Mouse (Mus musculus) retina, adult 2 months (tissue): ENCODE results near the gene B4galt5.

Source experiments
- DNase-seq: peaks from one replicate; pipeline ENCODE4 v3.0.0-alpha.2; 2012; ENCODE audit warnings: low read depth, low spot score

The B4galt5 gene

GRCm38 (mm10) chr2:167333450-167333849, 15.5 kb downstream of the B4galt5 start:
- DNase-seq: no peak

DNA sequence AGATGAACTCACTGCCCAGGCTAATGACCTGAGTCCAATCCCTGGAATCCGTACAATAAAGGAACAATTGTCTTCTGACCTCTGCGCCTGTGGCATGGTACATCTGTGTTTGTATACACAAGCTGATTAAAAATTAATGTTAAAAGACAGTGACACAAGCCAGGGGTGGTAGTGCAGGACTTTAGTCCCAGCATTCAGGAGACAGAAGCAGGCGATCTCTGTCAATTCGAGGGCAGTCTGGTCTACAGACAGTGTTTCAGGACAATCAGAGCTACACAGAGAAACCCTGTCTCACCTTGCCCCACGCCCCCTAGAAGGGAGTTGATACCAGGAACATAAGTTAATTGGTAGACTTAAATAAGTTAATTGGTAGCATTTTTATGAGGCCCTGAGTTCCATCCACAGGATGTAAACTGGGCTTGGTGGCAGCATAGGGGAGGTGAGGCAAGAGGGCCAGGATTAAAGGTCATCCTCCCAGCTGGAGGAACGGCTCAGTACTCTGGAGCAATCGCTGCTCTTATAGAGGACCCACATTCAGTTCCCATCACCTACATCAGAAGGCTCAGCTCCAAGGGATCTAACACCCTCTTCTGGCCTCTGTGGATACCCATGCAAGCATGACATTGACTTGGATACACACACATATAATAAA, 16.5 kb downstream of the B4galt5 start:
- DNase-seq: no peak

DNA sequence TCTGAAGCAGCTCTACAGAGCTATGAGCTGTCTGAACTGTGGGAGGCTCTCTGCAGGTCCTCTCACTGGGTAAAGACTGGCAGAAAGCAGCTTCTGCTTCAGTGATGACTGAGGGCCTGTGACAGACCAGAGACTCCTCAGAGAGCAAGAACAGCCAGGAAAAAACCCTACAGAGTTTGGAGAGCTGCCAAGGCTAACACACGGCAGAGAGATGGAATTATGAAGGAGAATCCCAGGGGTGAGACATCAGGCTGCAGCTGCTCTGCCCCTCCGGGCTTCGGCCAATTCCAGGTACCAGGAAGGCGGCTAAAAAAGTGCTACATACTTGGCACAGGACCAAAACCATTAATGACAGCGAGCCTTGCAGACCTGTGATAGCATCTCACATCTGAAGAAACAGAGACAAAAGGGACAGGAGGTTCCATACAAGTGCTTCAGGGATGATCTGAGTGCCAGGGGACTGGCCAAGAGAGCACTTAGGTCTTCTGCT, 17.5 kb downstream of the B4galt5 start:
- no peak for DNase-seq

DNA sequence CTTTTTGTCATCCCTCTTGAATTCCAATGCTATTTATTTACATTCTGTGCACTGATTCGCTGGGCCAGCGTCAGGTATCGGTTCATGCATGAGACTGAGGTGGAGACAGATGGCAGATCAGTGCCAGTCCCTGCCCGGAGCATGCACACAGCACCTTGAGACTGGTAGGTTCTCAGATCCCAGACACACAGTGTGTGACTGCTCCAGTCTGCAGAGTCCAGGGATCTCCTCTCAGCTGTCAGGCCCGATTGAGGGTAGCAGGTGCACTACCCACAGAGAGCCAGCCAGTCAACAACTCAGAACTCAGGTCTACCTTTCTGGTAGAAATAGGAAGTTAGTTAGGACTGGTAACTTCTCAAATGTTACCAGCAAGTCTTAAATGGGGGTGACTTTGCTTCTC, 18.4 kb downstream of the B4galt5 start:
- no peak for DNase-seq

GRCm38 (mm10) chr2:167329478-167330262, 19.3 kb downstream of the B4galt5 start:
- no peak for DNase-seq

- no peak for DNase-seq
Measured at GRCm38 (mm10) chr2:167328340-167328739, 20.6 kb downstream of the B4galt5 start.

DNA sequence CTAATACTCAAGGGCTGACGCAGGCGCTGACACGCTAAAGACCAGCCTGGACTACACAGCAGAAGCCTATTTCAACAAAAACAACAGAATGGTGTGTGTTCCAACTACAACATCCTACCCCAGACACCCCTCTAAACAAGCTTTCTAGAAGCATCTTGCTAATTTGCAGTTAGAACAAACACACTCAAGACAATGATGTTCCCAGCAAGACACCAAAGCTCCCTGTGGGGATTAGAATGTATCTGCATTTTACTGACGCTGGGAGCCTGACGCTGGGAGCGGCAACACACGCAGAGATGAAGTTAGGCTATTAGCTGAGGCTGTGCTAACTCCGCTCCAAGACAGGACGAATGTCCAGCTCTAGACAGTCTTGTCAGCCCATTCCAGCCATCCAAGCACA, 22.4 kb downstream of the B4galt5 start:
- DNase-seq: no peak

DNA sequence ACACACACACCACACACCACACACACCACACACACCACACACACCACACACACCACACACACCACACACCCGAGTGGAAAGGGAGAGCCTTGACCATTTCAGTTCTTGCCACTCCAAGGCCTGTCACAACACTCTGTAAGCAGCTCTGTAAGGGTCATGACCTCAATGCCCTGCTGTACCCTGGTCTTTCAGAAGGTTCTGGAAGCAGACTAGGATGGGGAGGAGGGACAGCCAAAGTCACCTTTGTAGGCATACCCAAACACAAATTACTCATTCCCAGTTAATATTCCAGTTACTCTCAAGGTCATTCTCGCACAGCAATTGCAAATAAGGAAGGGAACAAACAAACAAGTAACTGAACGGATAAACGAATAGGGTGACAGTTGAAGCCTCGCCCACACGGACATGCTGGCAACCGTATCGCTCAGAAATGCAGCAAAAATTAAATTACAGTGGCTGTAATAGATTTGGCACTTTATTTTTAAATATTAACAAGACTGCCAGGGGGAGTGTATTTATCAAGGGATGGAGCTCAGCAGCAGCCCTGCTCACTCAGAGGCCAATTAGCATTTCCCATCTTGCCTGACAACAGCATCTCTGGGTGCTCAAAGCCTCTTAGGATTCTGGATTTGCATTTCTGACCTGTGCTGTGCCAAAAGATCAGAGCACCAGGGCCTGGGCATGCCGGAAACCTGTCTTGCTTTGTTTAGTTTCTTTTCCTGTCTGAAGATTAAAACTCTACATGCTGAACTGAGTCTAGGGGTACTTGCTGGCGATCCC, 24.6 kb downstream of the B4galt5 start:
- DNase-seq: no peak

DNA sequence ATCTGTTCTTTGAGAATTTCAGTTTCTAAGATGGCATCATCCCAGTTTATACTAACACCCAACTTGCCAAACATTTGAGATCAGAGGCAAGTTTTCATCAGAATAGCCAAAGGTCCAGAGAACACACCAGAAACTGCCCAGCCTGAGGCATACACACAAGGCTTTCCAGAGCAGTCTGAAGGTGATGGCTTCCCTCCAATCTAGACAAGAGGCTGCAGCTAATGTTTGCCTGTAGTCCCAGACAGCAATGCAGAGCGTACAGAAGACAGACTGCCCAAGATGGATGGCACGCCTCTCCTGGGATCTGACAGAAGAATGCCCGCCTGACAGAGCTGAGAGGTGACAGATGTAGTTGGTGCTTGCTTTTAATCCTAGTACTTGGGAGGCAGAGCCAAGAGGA, 25.9 kb downstream of the B4galt5 start:
- no peak for DNase-seq

DNA sequence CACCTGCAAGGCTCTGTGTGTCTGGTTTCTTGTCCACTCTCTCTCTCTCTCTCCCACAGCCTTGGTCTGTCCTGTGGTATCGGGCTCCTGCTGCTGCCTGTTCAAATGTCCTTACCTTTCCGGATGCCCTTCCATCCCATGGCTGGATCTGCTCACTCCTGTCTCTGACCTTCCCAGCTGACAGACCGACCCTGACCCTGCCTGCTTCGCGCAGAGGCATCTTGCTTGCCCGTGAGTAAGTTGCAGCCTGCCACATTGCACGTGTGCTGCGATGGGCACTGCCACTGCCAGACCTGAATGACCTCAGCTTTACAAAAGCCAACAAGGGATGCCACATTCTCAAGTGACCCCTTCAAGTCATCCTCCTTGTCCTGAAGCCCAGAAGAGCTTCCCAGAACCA, 27.6 kb downstream of the B4galt5 start:
- DNase-seq: no peak

GRCm38 (mm10) chr2:167318981-167319380, 30.0 kb downstream of the B4galt5 start:
- no peak for DNase-seq

GRCm38 (mm10) chr2:167316724-167317187, 32.2 kb downstream of the B4galt5 start:
- DNase-seq: no peak

- DNase-seq: no peak
Measured at GRCm38 (mm10) chr2:167314491-167314890, 34.5 kb downstream of the B4galt5 start.

DNA sequence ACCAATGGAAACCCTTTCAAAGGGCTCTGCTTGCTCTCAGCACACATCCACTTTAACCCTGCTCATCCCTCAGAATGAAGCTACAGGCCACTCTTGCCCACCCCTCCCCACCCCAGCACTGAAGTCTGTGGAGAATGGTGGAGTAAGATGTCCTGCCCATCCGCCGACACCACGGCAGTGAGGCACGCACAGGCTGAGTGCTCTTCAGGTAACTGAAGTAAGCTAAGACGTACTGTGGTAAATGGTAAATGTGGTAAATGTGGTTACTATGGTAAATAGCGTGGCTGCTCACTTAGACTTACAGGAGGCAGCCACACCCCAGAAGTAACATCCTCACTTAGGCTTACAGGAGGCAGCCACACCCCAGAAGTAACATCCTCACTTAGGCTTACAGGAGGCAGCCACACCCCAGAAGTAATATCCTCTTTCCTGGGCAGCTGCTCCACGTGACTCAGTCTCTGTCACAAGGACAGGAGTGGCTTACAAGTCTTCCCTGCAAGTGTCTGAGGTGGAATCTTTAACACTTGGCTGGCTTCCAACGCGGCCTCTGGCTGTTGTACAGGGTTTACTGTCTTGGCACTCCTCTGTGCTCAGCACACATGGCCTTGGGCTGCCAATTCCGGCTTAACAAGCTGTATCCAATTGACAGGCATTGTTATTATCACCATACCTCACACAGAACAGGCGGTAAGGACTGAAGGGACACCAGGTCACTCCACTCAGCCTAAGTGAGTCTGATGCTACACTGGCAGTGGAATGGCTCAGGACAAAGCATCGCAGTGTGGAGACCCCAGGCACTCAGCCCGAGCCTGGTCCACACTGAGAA, 35.3 kb downstream of the B4galt5 start:
- no peak for DNase-seq

DNA sequence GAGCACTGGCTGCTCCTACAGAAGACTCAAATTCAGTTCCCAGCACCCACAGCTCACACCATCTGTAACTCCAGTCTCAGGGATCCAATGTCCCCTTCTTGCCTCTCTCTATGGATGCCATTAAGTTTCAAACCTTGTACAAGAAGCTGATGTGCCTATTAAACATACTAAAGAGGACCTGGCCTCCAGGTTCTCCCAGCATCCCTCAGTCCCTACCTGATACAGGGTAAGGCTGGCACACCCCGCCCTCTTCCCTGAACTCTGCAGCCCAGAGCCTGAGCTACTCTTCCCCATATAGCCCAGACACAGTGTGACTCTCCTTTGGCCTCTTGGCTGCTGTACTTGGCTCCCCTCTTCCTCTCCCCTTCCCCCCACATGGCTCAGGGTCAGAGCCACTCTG, 38.9 kb downstream of the B4galt5 start:
- no peak for DNase-seq

DNA sequence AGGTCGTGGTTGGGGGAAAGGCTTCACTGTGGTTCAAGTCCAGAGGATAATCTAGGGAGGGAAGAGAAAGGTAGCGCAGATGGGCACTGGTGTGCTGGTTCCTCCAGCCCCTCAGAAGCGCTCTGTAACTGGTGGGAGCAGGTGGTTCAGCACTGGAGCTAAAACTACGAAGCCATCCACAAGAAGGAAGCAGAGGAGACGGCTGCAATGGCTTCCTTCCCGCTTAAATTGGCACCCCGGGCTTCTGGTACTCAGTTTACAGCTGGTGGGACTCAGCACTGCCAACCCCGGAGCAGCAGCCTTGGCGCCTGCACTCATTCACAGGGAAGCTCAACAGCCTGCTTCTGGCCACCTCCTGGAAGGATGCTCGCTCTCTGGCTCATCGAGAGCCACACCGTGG, 39.7 kb downstream of the B4galt5 start:
- no peak for DNase-seq

DNA sequence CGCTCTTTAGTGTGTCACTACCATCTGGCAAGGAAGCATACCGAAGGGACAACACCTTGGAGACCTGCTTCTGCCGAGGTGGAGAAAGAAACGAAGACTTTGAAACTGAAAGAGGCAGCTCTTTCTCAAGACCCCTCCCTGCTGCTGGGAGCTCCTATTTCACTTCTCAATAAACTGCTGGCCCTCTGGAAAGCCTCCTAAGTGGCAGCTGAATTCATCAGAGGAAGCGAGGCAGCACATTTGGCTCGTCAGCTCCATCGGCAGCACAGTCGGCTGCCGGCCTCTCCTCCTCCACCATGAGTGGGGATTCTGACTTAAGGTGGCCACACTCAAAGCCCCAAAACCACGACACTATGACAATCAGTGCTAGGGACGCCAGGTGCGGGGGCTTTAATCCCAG, 41.3 kb downstream of the B4galt5 start:
- DNase-seq: no peak

DNA sequence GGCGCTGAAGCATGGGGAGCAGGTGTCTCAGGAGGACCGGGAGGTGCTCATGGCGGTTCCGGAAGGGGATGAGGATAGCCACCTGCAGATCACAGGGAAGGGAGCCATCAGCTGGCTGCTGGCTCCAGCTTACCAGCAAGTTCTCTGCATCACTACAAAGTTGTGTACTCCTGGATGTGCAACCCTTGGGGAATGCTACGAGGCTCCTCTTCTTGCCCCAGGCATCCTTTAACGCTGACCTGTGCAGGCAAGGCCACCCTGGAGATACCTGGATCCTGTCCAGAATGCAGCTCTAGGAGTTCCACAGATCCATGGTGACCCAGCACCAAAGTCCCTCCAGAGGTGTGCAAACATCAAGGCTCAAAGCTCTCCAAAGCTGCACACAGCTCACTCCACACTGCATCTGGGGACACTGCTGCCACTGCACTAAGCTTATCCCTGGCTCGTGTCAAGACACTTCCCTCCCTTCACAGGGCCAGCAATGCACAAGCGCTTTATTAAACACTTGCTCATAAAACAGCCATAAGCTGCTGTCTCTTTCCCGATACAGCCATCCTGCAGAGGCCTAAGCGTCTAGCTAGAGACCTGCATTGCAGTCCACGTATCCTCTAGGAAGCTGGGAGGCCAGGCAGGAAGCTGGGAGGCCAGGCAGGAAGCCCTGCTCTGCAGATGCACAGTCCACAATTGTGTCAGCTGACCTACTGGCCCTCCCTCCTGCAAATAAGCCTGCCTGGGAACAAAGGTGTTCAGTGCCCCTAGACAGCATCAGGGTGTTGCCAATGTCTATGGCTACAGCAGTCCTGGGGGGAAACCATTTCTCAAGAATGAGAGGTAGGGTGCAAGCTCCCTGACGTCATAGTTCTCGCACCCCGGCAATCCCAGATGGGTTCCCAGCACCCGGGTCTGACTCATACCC, 42.1 kb downstream of the B4galt5 start:
- DNase-seq: no peak

DNA sequence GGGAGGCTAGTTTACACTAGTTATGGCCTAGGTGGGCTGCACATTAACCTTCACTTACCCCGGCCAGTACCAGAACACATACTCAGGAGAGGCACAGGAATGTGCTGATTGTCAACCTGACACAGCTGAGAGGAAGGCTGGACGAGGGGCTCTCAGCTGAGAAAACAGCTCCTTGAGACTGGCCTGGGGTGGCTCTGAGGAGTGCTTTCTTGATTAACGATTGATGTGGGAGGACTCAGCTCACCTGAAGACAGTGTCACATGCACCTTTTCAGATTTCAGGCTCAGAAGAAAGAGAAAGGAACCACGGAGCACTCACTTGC, 42.7 kb downstream of the B4galt5 start:
- DNase-seq: no peak
